Mouse (Mus musculus): Measurements from ENCODE around the gene Prkag1.

- peak; percentile 76 for TF ChIP-seq CTCF (IDR thresholded peaks at IDR 0.05; ENCODE audit: control insufficient read depth, insufficient read depth, insufficient read length)
- TF ChIP-seq FOSL1 (IDR thresholded peaks at IDR 0.05; ENCODE audit: insufficient read depth, low read length, poor library complexity, severe bottlenecking), result no peak
- TF ChIP-seq MYOG (IDR thresholded peaks at IDR 0.05; ENCODE audit: control insufficient read depth, extremely low read depth, insufficient read length), result no peak
- TF ChIP-seq MAX (IDR thresholded peaks at IDR 0.05), result no peak
- TF ChIP-seq MYOD1 (IDR thresholded peaks at IDR 0.05; ENCODE audit: control insufficient read depth, insufficient read length, low read depth), result no peak
- TF ChIP-seq USF1 (IDR thresholded peaks at IDR 0.05; ENCODE audit: low read depth), result no peak
- no peak for TF ChIP-seq CEBPB (IDR thresholded peaks at IDR 0.05; ENCODE audit: low read depth)
Observed at GRCm38 (mm10) chr15:98799396-98799795, 31.9 kb downstream of the Prkag1 start.

All from C2C12 (cell line).